Mouse (Mus musculus): ENCODE measurements around the gene Myh6.

- no peak for TF ChIP-seq EP300 (IDR thresholded peaks at IDR 0.05; ENCODE audit: insufficient read depth, low read depth, low read length)
- TF ChIP-seq CTCF (IDR thresholded peaks at IDR 0.05) = no peak
- TF ChIP-seq POLR2A (IDR thresholded peaks at IDR 0.05; ENCODE audit: insufficient read depth, low read depth, low read length) = no peak
Measured at GRCm38 (mm10) chr14:54897445-54897844, 69.3 kb downstream of the Myh6 start.
